Mouse (Mus musculus) megakaryocyte progenitor cell, adult 5-6 weeks (primary cell): ENCODE results near the gene Hemk1. TPM values are rescaled to one million over a fixed set of nuclear protein-coding genes. Genes with fewer than 3 reads are reported as not detected.

Source experiments
- ATAC-seq: replicated peaks from 2 replicates; pipeline ENCODE4 v1.8.0; 2016; ENCODE audit warnings: mild to moderate bottlenecking, moderate TSS enrichment, inconsistent platforms; ENCODE audit not compliant: poor library complexity
- total RNA-seq, 2 experiments: library from RNA; stranded (forward) in 1 of 2; stranded (reverse) in 1 of 2; fragments of 157-497, 149-512 nt in 1 of 2; fragments of 200-1000 nt in 1 of 2; gene quantifications; 2 replicates each; pipeline versions ENCODE4 v1.2.3 to v1.2.4; 2015 to 2017

The Hemk1 gene
- total RNA-seq, 2 experiments from 2014 or later = 14.0 to 20.2 TPM

DNA sequence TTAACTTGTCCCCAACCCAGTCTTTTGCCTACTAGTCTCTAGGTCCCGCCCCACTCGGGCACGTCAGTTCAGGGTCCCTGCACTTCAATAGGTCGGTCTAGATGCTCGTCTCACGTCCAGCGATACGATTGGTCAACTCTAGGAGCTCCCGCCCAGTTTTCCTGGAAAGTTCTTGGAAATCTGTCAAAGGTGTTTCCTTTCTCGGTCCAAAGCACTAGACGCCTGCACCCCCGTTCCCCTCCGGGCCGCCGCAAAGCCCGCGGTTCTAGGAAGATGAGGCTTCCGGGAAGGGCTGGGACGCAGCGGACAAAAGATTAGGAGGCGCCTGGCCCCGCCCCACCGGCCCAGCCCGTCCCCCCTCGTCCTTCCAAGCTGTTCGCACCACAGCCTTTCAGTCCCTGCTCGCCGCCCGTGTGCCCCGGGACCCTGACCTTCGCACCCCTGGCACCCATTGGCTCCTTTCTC is 41.6 kb downstream of the Hemk1 start:
- ATAC-seq = peak; percentile 82

DNA sequence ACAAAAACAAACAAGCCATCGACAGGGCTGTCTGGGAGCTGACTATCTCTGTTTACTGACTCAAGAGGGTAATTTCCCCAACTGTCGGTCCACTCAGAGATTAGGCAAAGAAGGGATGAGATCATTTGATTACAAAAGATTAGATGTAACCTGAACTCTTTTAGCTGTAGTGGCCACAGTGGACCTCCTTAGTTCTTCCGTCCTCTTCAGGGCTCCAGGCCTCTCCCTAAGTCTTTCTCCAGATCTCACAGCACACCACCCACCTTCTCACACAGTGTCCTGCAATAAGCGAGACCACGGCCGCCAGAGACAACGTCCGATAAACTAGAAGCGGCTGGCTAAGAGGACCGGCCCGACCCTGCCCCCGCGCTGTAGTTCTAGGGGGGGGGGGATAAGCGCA is 42.1 kb downstream of the Hemk1 start:
- ATAC-seq = peak; percentile 2; the same call in 1 of the 2 replicates

DNA sequence AAGGTAGTCTGAATTCAATTTTAAA is 42.3 kb downstream of the Hemk1 start, which contains the start of gene Cish:
Gene Cish, plus strand, starts transcription at position 11 of the 25 bp plus-strand sequence.
- no peak for ATAC-seq

DNA sequence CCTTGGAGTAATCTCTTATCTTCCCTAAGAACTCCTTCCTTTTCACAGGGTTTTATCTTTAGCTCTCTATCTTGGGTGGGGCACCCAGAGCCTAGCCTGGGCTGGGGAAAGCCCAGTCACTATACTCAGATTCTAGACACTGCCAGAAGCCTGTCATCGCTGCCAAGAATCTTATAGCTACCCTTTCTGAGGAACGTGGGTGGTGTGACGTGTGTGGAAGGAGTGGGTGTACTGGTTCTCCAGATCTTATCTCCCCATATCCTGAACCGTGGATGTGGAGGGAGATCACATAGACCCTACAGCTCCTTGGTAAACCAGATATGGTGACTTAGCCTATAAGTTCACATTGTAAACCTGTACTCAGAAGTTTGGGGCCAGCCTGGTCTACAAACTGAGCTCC is 42.5 kb downstream of the Hemk1 start:
- peak; percentile 10 for ATAC-seq

DNA sequence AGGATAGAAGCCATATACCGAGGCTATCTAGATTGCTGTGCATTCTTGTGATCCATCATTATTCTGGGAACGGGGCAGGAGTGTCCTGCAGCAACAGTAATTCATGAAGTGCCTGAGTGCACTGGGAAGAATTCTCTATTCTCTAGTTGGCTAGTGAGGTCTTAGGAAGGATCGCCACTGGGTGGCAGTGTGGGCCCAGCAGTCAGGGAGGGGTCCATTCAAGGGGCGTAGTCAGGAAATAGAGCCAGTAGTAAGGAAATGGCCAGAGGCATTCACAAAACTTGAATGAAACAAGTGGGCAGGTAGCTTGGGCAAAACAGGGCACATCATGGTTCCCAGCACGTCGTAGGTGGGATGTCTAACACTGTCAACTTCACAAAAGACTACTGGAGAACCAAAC is 43.9 kb downstream of the Hemk1 start:
- peak; percentile 40 for ATAC-seq

DNA sequence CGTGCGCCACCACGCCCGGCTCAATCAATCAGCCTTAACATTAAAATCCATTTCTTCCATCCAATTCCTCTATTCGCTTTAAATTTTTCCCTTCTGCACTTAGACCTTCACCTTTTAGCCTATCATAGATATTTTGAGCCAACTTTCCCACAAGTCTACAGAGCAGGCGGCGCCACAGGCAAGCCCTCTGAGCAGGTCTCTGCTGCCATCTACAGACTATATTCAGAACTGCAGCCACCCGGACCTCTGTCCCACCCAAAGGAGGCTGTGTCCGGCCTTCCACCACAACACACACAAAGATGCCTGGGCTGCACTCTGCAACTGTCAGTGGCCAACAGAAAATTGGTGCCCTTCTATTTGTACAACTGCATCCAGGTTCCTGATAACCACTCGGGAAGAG is 47.3 kb downstream of the Hemk1 start:
- ATAC-seq = peak; percentile 43

DNA sequence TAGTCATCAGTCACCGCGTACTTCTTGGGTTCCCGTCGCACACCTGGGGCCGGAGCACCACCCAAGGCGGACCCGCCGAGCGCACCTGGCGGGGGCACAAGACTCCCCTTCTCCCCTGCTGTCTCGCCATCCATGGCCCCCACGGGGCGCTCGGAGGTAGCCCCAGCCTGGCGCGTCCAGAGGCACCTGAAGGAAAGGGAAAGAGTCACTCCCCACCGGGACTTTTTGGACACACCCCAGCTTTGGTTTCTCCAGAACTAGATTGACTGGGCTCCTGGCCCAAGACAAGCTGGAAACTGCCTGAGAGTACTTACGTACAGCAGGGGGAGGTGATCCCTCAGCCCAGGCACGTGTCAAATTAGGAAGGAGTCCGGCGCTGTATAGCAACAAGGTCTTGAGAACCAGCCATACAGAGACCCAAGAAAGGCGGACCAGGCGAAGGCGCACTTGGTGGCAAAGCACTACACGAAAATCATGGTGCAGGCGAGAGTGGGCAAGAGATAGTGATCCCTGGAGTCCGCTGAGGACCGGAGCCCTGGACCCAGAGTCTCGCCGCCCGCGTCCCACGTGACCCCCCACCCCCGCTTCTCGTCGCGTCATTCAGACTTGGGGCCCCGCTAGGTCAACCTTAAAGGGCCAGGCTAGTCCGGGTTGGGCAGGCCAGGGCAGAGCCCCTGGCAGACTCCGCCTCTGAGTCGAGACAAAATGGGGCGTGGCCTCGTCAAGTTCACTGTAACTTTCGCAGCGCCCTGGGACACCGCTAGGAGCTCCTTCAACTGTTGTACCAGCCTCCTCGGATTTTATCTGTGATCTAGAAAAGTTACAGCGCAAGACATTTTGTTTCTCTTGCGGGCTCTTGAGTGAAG is 48.7 kb downstream of the Hemk1 start, which contains the start of gene Mapkapk3:
Gene Mapkapk3, minus strand, starts transcription at position 667 of the 866 bp plus-strand sequence.
- peak; percentile 59 for ATAC-seq

- ATAC-seq = peak; percentile 55
Measured at GRCm38 (mm10) chr9:107288711-107289110, 49.4 kb downstream of the Hemk1 start.

DNA sequence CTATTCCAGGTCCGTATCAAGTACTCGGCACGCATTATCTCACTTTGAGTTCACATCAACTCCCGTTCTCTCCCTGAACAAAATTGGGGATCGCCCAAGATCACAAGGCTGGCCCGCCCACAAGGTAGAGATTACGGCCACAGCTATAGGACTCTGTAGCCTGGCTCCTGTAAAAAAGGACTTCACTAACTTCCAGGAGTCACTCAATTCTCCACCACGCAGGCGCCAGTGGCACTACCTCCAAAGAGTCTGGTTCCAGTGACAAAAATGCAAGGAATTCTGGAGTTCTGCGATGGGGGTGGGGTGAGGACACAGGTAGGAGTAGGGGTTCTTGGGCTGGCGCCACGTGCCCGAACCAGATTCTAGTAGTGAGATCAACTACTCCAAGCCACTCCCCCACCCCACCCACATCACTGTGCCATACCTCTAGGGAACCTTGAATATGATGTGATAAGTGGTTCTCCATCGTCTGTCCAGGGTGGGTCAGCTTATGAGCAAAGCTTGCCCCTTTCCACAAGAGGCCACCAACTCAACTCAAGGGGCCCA is 50.0 kb downstream of the Hemk1 start:
- ATAC-seq = no peak

DNA sequence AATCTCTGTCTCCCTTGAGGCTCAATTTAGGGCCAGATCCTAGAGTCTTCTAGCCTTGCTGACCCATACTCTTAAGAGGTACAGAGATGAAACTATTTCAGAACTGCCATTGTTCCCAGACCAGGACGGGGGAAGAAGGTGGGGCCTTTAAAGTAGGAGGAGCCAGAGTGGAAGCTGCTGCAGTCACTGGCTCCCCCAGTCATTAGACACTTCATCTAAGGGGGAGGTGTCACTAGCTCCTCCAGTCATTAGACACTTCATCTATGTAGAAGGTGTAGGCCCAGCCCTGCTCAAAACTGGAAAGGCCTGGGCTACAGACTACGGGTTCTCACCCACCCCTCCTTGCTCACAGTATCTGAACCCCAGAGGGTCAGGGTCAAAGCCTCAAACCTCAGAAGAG is 50.9 kb downstream of the Hemk1 start:
- ATAC-seq = peak; percentile 42

DNA sequence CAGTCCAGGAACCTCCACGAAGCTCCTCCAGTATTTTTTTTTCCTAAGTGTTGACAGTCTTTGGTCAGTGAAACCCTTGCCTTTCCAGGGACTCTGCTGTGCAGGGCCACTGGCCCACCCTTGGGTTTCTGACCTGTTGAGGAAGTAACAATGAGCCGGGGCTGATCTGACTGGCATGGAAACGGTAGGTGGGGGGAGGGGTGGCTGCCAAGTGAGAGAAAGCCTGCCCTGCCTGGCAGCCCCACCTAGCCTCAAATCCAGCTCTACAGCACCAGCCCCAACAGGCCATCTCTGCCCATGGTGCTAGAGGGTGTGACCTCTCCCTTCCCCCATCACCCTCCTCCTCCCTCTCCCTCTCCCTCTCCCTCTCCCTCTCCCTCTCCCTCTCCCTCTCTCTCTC is 53.1 kb downstream of the Hemk1 start:
- ATAC-seq = peak; percentile 20

DNA sequence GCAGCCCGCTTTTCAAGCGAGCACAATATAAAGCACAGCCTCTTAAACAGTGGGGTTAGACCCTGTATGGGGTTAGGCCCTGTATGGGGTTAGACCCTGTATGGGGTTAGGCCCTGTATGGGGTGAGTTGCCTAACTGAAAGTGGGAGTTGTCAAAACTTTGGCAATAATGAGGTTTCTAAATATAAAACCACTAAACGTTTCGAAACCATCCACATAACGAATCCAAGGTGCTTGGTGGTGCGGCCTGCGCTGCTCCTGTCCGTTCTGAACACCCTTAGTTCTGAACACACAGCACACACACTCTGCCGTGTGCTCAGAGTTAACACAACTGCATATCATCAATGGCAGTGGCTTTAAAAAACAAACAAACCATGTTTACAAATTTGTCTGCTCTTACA is 55.2 kb downstream of the Hemk1 start:
- peak; percentile 14 for ATAC-seq

DNA sequence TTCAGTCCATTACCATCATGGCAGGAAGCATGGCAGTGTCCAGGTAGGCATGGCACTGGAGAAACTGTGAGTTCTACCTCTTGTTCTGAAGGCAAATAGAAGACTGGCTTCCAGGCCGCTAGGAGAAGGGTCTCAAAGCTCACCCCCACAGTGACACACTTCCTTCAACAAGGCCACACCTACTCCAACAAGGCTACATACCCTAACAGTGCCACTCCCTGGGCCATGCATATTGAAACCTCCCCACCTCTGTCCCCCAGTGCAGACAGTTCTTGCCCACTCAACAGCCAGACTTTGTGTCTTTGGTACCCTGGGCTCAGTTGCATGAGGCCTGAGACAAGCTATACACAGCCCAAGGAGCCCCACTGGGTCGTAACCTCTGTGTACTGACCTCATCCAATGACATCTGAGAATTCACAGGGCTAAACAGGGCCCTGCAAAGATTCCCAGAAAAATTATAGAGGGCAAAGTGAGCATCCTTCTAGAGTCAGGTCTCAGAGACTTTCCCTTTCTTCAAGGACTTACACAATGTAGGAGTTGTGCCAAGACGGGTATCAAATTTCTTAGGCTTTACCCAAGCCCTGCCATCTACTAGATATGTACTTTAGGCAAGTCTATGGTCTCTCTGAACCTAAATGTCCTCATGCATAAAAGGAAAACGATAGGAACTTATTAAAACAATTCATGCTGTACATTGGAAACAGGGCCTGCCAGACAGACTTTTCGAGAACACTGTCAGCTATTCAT is 56.7 kb downstream of the Hemk1 start:
- ATAC-seq = no peak

GRCm38 (mm10) chr9:107280322-107281027 is 57.7 kb downstream of the Hemk1 start:
- peak; percentile 68 for ATAC-seq

DNA sequence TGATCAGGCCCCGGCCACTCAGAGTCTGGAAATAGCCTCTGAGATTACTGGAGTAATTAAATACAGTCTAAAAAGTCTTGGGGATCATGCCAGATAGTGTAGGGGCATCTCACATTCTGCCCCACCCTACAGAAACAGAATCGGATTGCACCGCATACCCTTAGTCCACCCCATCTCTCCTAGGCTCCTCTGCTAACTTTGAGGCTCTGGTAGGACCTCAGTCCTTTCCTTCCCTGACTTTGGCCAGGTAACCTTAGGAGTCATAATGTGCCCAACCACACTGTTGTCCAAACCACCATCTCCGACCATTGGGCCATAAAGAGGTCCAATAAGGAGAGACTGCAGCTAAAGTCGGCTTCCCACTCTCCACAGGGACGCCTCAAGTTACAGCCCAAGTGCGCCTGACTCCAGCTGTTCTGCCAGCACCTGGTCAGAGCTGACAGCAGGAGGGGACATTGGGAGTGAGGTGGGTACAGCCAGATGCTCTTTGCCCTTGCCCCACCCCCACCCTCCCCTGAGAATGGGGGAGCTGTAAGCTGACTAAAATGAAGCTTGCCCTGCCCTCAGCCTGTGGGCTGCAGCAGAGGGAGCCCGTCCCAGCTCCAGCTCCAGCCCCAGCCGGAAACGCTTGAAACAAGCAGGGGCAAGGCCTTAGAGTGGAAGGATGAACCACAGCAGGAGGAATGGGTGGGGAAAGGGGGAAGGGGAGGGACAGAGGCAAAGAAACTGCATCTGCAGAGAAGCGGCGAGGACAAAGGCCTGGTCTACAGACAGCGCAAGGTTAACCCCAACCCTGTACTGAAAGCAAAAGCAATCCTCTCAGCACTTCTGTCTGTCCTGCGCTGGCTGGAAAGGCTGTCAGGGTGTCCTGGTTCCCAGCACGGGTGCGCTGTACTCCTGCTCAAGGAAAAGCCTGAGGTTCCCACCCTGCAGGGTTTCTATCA is 58.5 kb downstream of the Hemk1 start:
- ATAC-seq = peak; percentile 30

- ATAC-seq = no peak
Measured at GRCm38 (mm10) chr9:107278527-107279377, 59.4 kb downstream of the Hemk1 start.

DNA sequence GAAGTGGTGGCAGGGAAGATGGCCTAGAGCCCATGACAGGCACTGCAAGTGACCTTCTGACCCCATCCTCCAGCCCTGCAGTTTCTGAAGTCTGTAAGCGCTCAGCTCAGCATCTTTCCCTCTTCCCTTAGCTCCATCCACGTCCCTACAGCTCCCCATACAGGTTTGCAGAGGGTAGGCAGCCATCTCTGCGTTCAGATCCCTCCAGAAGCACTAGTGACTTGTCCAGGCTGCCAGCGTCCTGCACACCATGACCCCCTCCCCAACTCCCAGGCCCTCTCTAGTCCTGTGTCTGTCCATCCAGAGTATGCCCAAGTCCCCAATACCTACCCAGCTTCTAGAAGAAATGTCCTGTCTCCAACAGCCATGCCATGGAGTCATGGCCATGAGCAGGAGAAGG is 60.0 kb downstream of the Hemk1 start:
- ATAC-seq = no peak

GRCm38 (mm10) chr9:107277603-107278002 is 60.5 kb downstream of the Hemk1 start:
- ATAC-seq = no peak
